Mouse (Mus musculus) lung, postnatal 0 days (tissue): ENCODE results near the gene Ranbp3l. TPM values are rescaled to one million over a fixed set of nuclear protein-coding genes. Genes with fewer than 3 reads are reported as not detected.

Experiments
- ATAC-seq: fragments of 200-750 bp; cut with Nextera tagmentation; 2 replicates; pipeline ENCODE4 v1.8.0; 2017; ENCODE audit warnings: moderate library complexity
- DNase-seq: peaks from one replicate; pipeline ENCODE4 v3.0.0-alpha.2; 2016; ENCODE audit warnings: low spot score
- H3K27ac ChIP-seq: fragments of 300-500 bp; sonication (generic); 2 replicates; pipeline ENCODE4 v1.5.1; 2014; ENCODE audit warnings: antibody characterized with exemption, mild to moderate bottlenecking, low read length, mixed read lengths
- H3K27me3 ChIP-seq: fragments of 300-500 bp; sonication (generic); replicated peaks from 2 replicates; pipeline ENCODE4 v1.6.1; 2014; ENCODE audit warnings: low read length, mixed read lengths; ENCODE audit not compliant: insufficient read depth
- H3K36me3 ChIP-seq: fragments of 300-500 bp; sonication (generic); 2 replicates; pipeline ENCODE4 v1.6.1; 2014; ENCODE audit warnings: low read length, mixed read lengths; ENCODE audit not compliant: insufficient read depth
- H3K4me1 ChIP-seq: fragments of 300-500 bp; sonication (generic); 2 replicates; pipeline ENCODE4 v1.6.1; 2014; ENCODE audit warnings: antibody characterized with exemption, low read depth, low read length, mixed read lengths; ENCODE audit not compliant: insufficient read depth
- H3K4me2 ChIP-seq: fragments of 300-500 bp; sonication (generic); replicated peaks from 2 replicates; pipeline ENCODE4 v1.6.1; 2014; ENCODE audit warnings: low read depth, mild to moderate bottlenecking, low read length, moderate library complexity, mixed read lengths
- H3K4me3 ChIP-seq: fragments of 300-500 bp; sonication (generic); 2 replicates; pipeline ENCODE4 v1.5.1; 2014; ENCODE audit warnings: low read depth, low read length
- H3K9ac ChIP-seq: fragments of 300-500 bp; sonication (generic); replicated peaks from 2 replicates; pipeline ENCODE4 v1.6.1; 2014; ENCODE audit warnings: low read depth, mild to moderate bottlenecking
- H3K9me3 ChIP-seq: fragments of 300-500 bp; sonication (generic); 2 replicates; pipeline ENCODE4 v1.6.1; 2016; ENCODE audit warnings: low read length, mixed read lengths
- CTCF ChIP-seq: IDR thresholded peaks from 2 replicates; pipeline ENCODE4 v1.5.1; 2016; ENCODE audit warnings: antibody characterized with exemption, mild to moderate bottlenecking
- EP300 ChIP-seq: IDR thresholded peaks from 2 replicates; pipeline ENCODE4 v1.6.1; 2016; ENCODE audit warnings: antibody characterized with exemption, mild to moderate bottlenecking, control low read depth
- WGBS: fragments of 180-500 bp; shearing (Covaris S2); extraction: QIAGEN DNeasy Blood & Tissue Kit; methylation state at CpG from one replicate; pipeline ENCODE4 v1.1.7; 2014; 5-methylcytosine and 5-hydroxymethylcytosine counted together
- polyA plus RNA-seq: library from polyadenylated mRNA; unstranded; fragments of >200 nt; fragmentation: Nextera tagmentation; extraction: Ambion mirVana; gene quantifications from 2 replicates; pipeline ENCODE4 v1.2.1, GENCODE M21; 2015

Ranbp3l gene
- polyA plus RNA-seq, 1 experiment from 2014 or later, result 0.37 TPM

DNA sequence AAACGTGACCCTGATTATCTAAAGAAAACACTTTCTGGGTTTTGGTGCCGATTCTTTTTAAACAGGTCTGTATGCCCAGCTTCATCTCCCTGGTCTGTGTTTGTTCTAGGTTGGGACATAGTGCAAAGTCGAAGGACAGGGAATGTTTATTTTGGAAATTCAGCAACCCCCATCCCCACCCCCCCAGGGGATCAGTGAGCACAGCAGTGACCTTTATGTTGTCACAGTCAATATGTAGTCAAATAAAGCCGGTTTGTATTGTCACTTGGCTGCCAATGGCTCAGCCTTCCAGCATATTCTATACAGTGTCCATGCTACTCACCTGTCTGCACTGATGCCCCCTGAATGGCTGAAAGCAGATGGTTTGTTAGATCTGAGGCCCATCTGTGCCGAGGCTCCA is 146.8 kb downstream of the Ranbp3l start:
- H3K36me3 ChIP-seq, result no peaks in the 10 kb centered on the region
- 27% methylated on average over 5 of the region's 5 CpGs for WGBS
- no peaks in the 10 kb centered on the region for H3K9me3 ChIP-seq
- DNase-seq, result no peak
- H3K4me2 ChIP-seq, result no peak overlapping the region
- TF ChIP-seq EP300 (no peak), CTCF (no peak)
- no peak overlapping the region for H3K9ac ChIP-seq
- no peak for ATAC-seq
- no peak overlapping the region for H3K27ac ChIP-seq
- no peaks in the 10 kb centered on the region for H3K4me1 ChIP-seq
- H3K4me3 ChIP-seq, result no peak overlapping the region
- no peaks in the 10 kb centered on the region for H3K27me3 ChIP-seq

Other genes starting within 250 kb of the Ranbp3l start
- 20.0 and 21.9 TPM in 2 replicates for gene Nadk2, start 103.3 kb downstream of the Ranbp3l start, polyA plus RNA-seq
- gene Lmbrd2, start 172.6 kb downstream of the Ranbp3l start, polyA plus RNA-seq, result 2.1 and 2.4 TPM in 2 replicates
- 5.0 and 5.7 TPM in 2 replicates for gene Skp2, start 187.5 kb downstream of the Ranbp3l start, polyA plus RNA-seq